Mouse (Mus musculus): Measurements from ENCODE around the gene Pstk. TPM values are rescaled to one million over a fixed set of nuclear protein-coding genes. Genes with fewer than 3 reads are reported as not detected.
"Not testable (repeated sequence)": the region's sequence is repeated elsewhere in the genome, so short reads cannot be mapped to it uniquely, and the experiment has no call there.

Pstk gene
- polyA plus RNA-seq, 1 experiment: 64.7 TPM

- TF ChIP-seq CTCF (IDR thresholded peaks at IDR 0.05; ENCODE audit: low read depth, low read length) (no peak), EP300 (IDR thresholded peaks at IDR 0.05; ENCODE audit: insufficient read depth, low read depth, low read length) (0 out of 2 replicates have a peak, but pooled peaks have one; percentile 52), POLR2A (IDR thresholded peaks at IDR 0.05; ENCODE audit: insufficient read depth, low read length) (peak; percentile 67)
- Histone ChIP-seq H3K27ac (ENCODE audit: insufficient read depth, low read length) (no peak within 1 kb of the TSS), H3K4me3 (ENCODE audit: low read depth, low read length) (peak within 1 kb of the TSS; percentile 86), H3K27me3 (ENCODE audit: control insufficient read depth, insufficient read depth, low read length, poor library complexity, severe bottlenecking) (no peaks in the 10 kb centered on the region), H3K9ac (ENCODE audit: low read depth, poor library complexity, severe bottlenecking) (peak within 1 kb of the TSS; percentile 75), H3K9me3 (replicated peaks; ENCODE audit: control insufficient read depth, insufficient read depth, low read length, poor library complexity, severe bottlenecking) (no peaks in the 10 kb centered on the region), H3K36me3 (ENCODE audit: control insufficient read depth, insufficient read depth, low read length, poor library complexity, severe bottlenecking) (no peaks in the 10 kb centered on the region), H3K4me1 (ENCODE audit: control insufficient read depth, insufficient read depth, low read length) (no peaks in the 10 kb centered on the region)
These were observed 39.6 kb downstream of the Pstk start, which contains the start of the genes Ikzf5 and Acadsb for GRCm38 (mm10) chr7:131410416-131411058. Gene Ikzf5 (minus strand): TSS chr7:131410521. Gene Acadsb (plus strand): TSS chr7:131410601.

GRCm38 (mm10) chr7:131411221-131411940 lies 40.4 kb downstream of the Pstk start:
- H3K27ac ChIP-seq (ENCODE audit: insufficient read depth, low read length): no peak overlapping the region
- no peak for TF ChIP-seq CTCF (IDR thresholded peaks at IDR 0.05; ENCODE audit: low read depth, low read length)
- TF ChIP-seq EP300 (IDR thresholded peaks at IDR 0.05; ENCODE audit: insufficient read depth, low read depth, low read length): no peak
- TF ChIP-seq POLR2A (IDR thresholded peaks at IDR 0.05; ENCODE audit: insufficient read depth, low read length): no peak
- no peaks in the 10 kb centered on the region for H3K36me3 ChIP-seq (ENCODE audit: control insufficient read depth, insufficient read depth, low read length, poor library complexity, severe bottlenecking)
- no peaks in the 10 kb centered on the region for H3K27me3 ChIP-seq (ENCODE audit: control insufficient read depth, insufficient read depth, low read length, poor library complexity, severe bottlenecking)
- H3K9ac ChIP-seq (ENCODE audit: low read depth, poor library complexity, severe bottlenecking): peak overlapping the region; percentile 43; the same call in 1 of the 2 replicates
- peak overlapping the region; percentile 42 for H3K4me3 ChIP-seq (ENCODE audit: low read depth, low read length)
- H3K9me3 ChIP-seq (replicated peaks; ENCODE audit: control insufficient read depth, insufficient read depth, low read length, poor library complexity, severe bottlenecking): no peaks in the 10 kb centered on the region
- H3K4me1 ChIP-seq (ENCODE audit: control insufficient read depth, insufficient read depth, low read length): no peaks in the 10 kb centered on the region

GRCm38 (mm10) chr7:131411941-131412270 lies 41.0 kb downstream of the Pstk start:
- Histone ChIP-seq H3K36me3 (ENCODE audit: control insufficient read depth, insufficient read depth, low read length, poor library complexity, severe bottlenecking) (no peaks in the 10 kb centered on the region), H3K27ac (ENCODE audit: insufficient read depth, low read length) (no peak overlapping the region), H3K9ac (ENCODE audit: low read depth, poor library complexity, severe bottlenecking) (no peak overlapping the region), H3K9me3 (replicated peaks; ENCODE audit: control insufficient read depth, insufficient read depth, low read length, poor library complexity, severe bottlenecking) (no peaks in the 10 kb centered on the region), H3K4me3 (ENCODE audit: low read depth, low read length) (no peak overlapping the region), H3K27me3 (ENCODE audit: control insufficient read depth, insufficient read depth, low read length, poor library complexity, severe bottlenecking) (no peaks in the 10 kb centered on the region), H3K4me1 (ENCODE audit: control insufficient read depth, insufficient read depth, low read length) (no peaks in the 10 kb centered on the region)
- no peak for TF ChIP-seq POLR2A (IDR thresholded peaks at IDR 0.05; ENCODE audit: insufficient read depth, low read length)
- no peak for TF ChIP-seq EP300 (IDR thresholded peaks at IDR 0.05; ENCODE audit: insufficient read depth, low read depth, low read length)
- no peak for TF ChIP-seq CTCF (IDR thresholded peaks at IDR 0.05; ENCODE audit: low read depth, low read length)

- H3K9me3 ChIP-seq (replicated peaks; ENCODE audit: control insufficient read depth, insufficient read depth, low read length, poor library complexity, severe bottlenecking); H3K4me1 ChIP-seq (ENCODE audit: control insufficient read depth, insufficient read depth, low read length); H3K36me3 ChIP-seq (ENCODE audit: control insufficient read depth, insufficient read depth, low read length, poor library complexity, severe bottlenecking); H3K9ac ChIP-seq (ENCODE audit: low read depth, poor library complexity, severe bottlenecking); H3K27me3 ChIP-seq (ENCODE audit: control insufficient read depth, insufficient read depth, low read length, poor library complexity, severe bottlenecking); H3K27ac ChIP-seq (ENCODE audit: insufficient read depth, low read length); H3K4me3 ChIP-seq (ENCODE audit: low read depth, low read length): not testable (repeated sequence)
These were observed 45.8 kb downstream of the Pstk start for GRCm38 (mm10) chr7:131416742-131417141.

- Histone ChIP-seq H3K27me3 (ENCODE audit: control insufficient read depth, insufficient read depth, low read length, poor library complexity, severe bottlenecking) (no peaks in the 10 kb centered on the region), H3K36me3 (ENCODE audit: control insufficient read depth, insufficient read depth, low read length, poor library complexity, severe bottlenecking) (no peaks in the 10 kb centered on the region), H3K9ac (ENCODE audit: low read depth, poor library complexity, severe bottlenecking) (no peak overlapping the region), H3K9me3 (replicated peaks; ENCODE audit: control insufficient read depth, insufficient read depth, low read length, poor library complexity, severe bottlenecking) (no peaks in the 10 kb centered on the region), H3K4me1 (ENCODE audit: control insufficient read depth, insufficient read depth, low read length) (no peaks in the 10 kb centered on the region), H3K4me3 (ENCODE audit: low read depth, low read length) (no peak overlapping the region), H3K27ac (ENCODE audit: insufficient read depth, low read length) (no peak overlapping the region)
- no peak for TF ChIP-seq POLR2A (IDR thresholded peaks at IDR 0.05; ENCODE audit: insufficient read depth, low read length)
- no peak for TF ChIP-seq CTCF (IDR thresholded peaks at IDR 0.05; ENCODE audit: low read depth, low read length)
- no peak for TF ChIP-seq EP300 (IDR thresholded peaks at IDR 0.05; ENCODE audit: insufficient read depth, low read depth, low read length)
These were observed 46.7 kb downstream of the Pstk start for GRCm38 (mm10) chr7:131417605-131418004.

- Histone ChIP-seq H3K27me3 (ENCODE audit: control insufficient read depth, insufficient read depth, low read length, poor library complexity, severe bottlenecking) (no peaks in the 10 kb centered on the region), H3K27ac (ENCODE audit: insufficient read depth, low read length) (no peak overlapping the region), H3K4me3 (ENCODE audit: low read depth, low read length) (no peak overlapping the region), H3K9ac (ENCODE audit: low read depth, poor library complexity, severe bottlenecking) (no peak overlapping the region), H3K9me3 (replicated peaks; ENCODE audit: control insufficient read depth, insufficient read depth, low read length, poor library complexity, severe bottlenecking) (no peaks in the 10 kb centered on the region), H3K4me1 (ENCODE audit: control insufficient read depth, insufficient read depth, low read length) (no peaks in the 10 kb centered on the region), H3K36me3 (ENCODE audit: control insufficient read depth, insufficient read depth, low read length, poor library complexity, severe bottlenecking) (no peaks in the 10 kb centered on the region)
- TF ChIP-seq POLR2A (IDR thresholded peaks at IDR 0.05; ENCODE audit: insufficient read depth, low read length): no peak
These were observed 54.0 kb downstream of the Pstk start for GRCm38 (mm10) chr7:131424912-131425311.

Measured in ES-Bruce4 (cell line).